Mouse (Mus musculus) embryonic facial prominence, embryonic 10.5 days (tissue): Measurements from ENCODE around the gene Glmp. TPM values are rescaled to one million over a fixed set of nuclear protein-coding genes. Genes with fewer than 3 reads are reported as not detected.

Experiments used
- DNase-seq: peaks from one replicate; pipeline ENCODE4 v3.0.0-alpha.2; 2017; ENCODE audit warnings: low spot score
- H3K27ac ChIP-seq: fragments of 300-500 bp; sonication (generic); replicated peaks from 2 replicates; pipeline ENCODE4 v1.5.1; 2016; ENCODE audit warnings: mild to moderate bottlenecking
- H3K27me3 ChIP-seq: fragments of 300-500 bp; sonication (generic); replicated peaks from 2 replicates; pipeline ENCODE4 v1.6.1; 2016; ENCODE audit warnings: low read depth, mild to moderate bottlenecking; ENCODE audit not compliant: poor library complexity, severe bottlenecking
- H3K36me3 ChIP-seq: fragments of 300-500 bp; sonication (generic); replicated peaks from 2 replicates; pipeline ENCODE4 v1.6.1; 2016; ENCODE audit warnings: mild to moderate bottlenecking, moderate library complexity
- H3K4me1 ChIP-seq: fragments of 300-500 bp; sonication (generic); 2 replicates; pipeline ENCODE4 v1.6.1; 2016
- H3K4me3 ChIP-seq: fragments of 300-500 bp; sonication (generic); 2 replicates; pipeline ENCODE4 v1.5.1; 2016; ENCODE audit warnings: mild to moderate bottlenecking, moderate library complexity
- H3K9me3 ChIP-seq: fragments of 300-500 bp; sonication (generic); 2 replicates; pipeline ENCODE4 v1.6.1; 2016; ENCODE audit warnings: mild to moderate bottlenecking
- WGBS: fragments of 180-500 bp; shearing (Covaris S2); methylation state at CpG from one replicate; pipeline ENCODE4 v1.1.7; 2016; 5-methylcytosine and 5-hydroxymethylcytosine counted together
- polyA plus RNA-seq: library from polyadenylated mRNA; unstranded; fragments of >200 nt; fragmentation: Nextera tagmentation; extraction: Ambion mirVana; gene quantifications from 2 replicates; pipeline ENCODE4 v1.2.1, GENCODE M21; 2016

Glmp gene
- polyA plus RNA-seq, 1 experiment from 2014 or later: 142 TPM

DNA sequence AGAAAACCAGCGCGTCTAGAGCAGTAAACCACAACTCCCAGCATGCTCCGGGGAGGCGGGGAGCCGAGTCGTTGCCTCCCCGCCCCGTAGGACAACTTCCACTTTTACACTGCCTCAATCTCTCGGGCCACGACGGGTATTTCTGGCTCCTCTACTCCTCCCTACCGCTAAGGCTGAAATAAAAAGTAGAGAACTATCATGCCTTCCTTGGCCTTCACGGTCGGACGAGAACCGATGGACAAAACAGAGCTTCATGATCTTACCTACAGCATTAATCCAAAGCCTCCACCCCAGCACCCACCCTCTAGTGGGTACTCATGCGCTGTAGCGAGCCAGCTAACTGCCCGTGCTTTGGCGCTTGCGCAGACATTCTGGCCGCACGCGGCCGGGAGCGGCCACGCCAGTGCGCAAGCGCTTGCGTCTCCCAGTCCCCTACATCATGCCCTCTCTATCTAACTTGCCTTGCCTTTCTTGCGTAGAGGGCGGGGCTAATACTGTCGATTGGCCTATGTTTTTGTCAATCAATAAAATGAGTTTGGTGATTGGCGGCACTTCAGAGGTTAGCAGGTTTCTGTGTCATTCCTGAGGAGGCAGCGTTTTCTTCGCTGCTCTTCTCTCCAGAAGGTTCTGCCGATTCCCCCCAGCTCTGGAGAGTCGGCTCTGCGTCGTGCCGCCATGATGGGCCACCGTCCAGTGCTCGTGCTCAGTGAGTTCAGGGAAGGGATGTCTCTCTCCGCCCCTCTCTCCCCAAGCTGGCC is 28.1 kb upstream of the Glmp start, which contains the start of the genes Tsacc and Cct3:
TSS of gene Tsacc (minus strand) at position 439 of the 758 bp plus-strand sequence.
TSS of gene Cct3 (plus strand) at position 556 of the 758 bp plus-strand sequence.
- H3K9me3 ChIP-seq: no peaks in the 10 kb centered on the region
- peak; percentile 97 for DNase-seq
- WGBS: under 1% methylated on average over 44 of the region's 44 CpGs
- peaks cover 20% of the 10 kb centered on the region for H3K4me1 ChIP-seq
- peak within 1 kb of the TSS; percentile 86 for H3K4me3 ChIP-seq
- H3K27me3 ChIP-seq: no peaks in the 10 kb centered on the region
- H3K27ac ChIP-seq: peak within 1 kb of the TSS; percentile 94
- H3K36me3 ChIP-seq: peaks cover 32% of the 10 kb centered on the region

DNA sequence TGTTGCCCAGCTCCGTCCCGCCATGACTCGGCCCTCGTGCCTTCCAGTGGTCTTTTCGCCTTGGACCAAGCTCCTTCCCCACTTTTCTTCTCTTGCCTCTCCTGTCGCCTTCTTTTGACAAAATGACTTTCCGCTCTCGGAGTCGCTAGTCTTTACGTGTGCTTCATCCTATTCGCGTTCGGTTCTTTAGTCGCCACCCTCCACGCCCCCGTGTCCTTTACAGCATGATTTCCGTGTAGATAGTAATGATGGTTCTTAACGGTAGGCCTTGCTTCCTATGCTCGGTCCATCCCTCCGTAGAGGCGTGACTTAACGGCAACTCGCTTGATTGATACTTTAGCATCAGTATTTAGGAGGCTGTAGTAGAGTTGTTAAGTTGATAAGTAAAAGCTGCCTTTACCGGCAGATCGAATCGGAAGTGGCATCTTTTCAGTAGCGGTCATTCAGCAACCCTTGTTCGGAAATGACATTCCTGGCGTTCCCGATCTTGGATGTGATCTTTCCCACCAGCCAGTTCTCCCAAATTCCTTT is 27.4 kb upstream of the Glmp start:
- peaks cover 20% of the 10 kb centered on the region for H3K4me1 ChIP-seq
- under 1% methylated on average over 30 of the region's 30 CpGs for WGBS
- H3K36me3 ChIP-seq: peaks cover 38% of the 10 kb centered on the region
- DNase-seq: no peak
- H3K4me3 ChIP-seq: peak overlapping the region; percentile 86
- peak overlapping the region; percentile 94 for H3K27ac ChIP-seq
- H3K27me3 ChIP-seq: no peaks in the 10 kb centered on the region
- H3K9me3 ChIP-seq: no peaks in the 10 kb centered on the region

DNA sequence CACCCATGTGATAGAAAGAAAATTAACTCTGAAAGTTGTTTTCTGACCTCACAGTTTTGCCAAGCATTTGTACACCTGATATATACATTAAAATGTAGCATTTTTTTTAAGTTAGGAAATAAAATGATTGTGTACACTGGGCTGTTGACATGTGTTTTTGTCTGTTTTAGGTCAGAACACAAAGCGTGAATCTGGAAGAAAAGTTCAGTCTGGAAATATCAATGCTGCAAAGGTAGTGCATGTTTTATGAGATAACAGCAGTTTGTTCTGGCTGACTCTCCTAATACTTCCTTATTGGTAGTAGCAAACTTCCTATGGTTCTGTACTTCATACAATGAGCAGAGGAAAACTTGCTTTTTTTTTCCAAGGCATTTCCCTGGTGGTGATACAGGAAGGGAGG is 25.7 kb upstream of the Glmp start:
- DNase-seq: no peak
- Histone ChIP-seq H3K27me3 (no peaks in the 10 kb centered on the region), H3K27ac (no peak overlapping the region), H3K4me1 (peaks cover 20% of the 10 kb centered on the region), H3K4me3 (peak overlapping the region; percentile 17; the same call in 1 of the 2 replicates), H3K9me3 (no peaks in the 10 kb centered on the region), H3K36me3 (peaks cover 56% of the 10 kb centered on the region)
- 92% methylated on average over 1 of the region's 1 CpGs for WGBS

DNA sequence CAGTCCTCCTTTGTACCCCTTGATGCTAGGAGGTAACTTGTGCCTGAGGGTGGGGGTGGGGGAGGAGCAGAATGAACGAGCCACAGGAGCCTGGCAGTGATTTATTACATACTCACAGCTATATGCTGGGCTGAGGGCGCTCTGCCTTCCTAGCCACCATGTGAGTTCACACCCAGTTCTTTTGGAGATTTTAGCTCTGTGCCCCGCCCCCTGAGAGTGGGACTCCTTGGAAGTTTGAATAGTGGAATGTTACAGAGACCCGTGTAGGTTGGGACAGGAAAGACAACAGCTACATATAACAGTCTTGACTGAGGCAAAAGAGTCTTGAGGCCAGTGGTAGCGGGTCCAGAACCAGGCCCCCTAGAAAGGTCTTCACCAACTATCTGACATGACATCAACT is 4.1 kb downstream of the Glmp start:
- Histone ChIP-seq H3K4me1 (peaks cover 29% of the 10 kb centered on the region), H3K27ac (no peak overlapping the region), H3K36me3 (peaks cover 68% of the 10 kb centered on the region), H3K27me3 (no peaks in the 10 kb centered on the region), H3K4me3 (no peak overlapping the region), H3K9me3 (no peaks in the 10 kb centered on the region)
- DNase-seq: no peak
- 85% methylated on average over 5 of the region's 5 CpGs for WGBS

DNA sequence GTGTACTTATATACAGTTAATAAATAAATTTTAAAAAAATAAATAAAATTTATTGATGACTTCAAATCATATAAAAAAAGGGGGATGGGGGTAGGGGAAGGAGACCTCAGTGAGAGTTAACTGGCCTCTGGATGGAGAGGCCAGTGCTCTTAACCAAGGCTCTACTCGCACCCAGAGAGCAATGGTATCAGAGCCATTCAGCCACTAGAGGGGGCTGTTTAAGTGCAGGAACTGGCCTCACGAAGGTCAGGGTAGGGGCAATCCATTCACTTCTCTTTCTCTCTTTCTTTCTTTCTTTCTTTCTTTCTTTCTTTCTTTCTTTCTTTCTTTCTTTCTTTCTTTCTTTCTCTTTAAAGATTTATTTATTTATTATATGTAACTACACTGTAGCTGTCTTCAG is 6.5 kb downstream of the Glmp start:
- Histone ChIP-seq H3K9me3 (no peaks in the 10 kb centered on the region), H3K36me3 (peaks cover 60% of the 10 kb centered on the region), H3K27me3 (no peaks in the 10 kb centered on the region), H3K27ac (no peak overlapping the region), H3K4me3 (no peak overlapping the region), H3K4me1 (peaks cover 29% of the 10 kb centered on the region)
- peak; percentile 49 for DNase-seq
- WGBS: 43% methylated on average over 2 of the region's 2 CpGs

DNA sequence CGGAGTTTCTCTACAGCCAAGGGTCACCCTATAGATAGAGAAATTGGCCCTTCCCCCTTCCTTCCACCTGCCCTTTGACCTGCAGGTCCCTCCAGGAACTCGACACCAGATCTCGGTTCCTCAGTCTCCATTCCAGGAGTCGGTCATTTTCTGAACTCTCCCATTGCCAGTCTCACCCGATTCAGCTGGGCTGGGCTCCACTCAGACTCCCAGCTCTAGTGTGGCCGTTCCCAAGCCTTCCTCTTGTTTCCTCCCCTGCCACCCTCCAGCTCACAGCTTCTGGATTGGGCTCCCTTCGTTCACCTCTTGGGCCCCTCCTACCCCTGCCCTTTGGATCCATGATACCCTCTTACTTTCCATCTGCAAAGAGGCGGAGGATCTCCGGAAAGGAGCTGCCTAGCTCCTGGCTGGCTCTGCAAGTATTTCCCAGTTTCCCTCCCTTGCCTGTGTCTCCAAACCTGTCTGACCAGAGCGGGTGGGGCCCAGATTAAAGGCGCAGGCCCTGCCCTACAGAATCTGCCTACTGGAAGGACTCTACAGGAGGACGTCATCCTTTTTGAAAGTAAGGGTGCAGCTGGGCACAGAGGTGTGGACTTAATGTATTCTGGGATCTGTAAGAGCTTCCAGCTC is 9.3 kb downstream of the Glmp start:
- H3K27me3 ChIP-seq: no peaks in the 10 kb centered on the region
- H3K4me1 ChIP-seq: peaks cover 41% of the 10 kb centered on the region
- H3K4me3 ChIP-seq: peak overlapping the region; percentile 78; the same call in 1 of the 2 replicates
- peak overlapping the region; percentile 94 for H3K27ac ChIP-seq
- 49% methylated on average over 12 of the region's 12 CpGs for WGBS
- DNase-seq: peak; percentile 29
- H3K9me3 ChIP-seq: no peaks in the 10 kb centered on the region
- peaks cover 49% of the 10 kb centered on the region for H3K36me3 ChIP-seq

DNA sequence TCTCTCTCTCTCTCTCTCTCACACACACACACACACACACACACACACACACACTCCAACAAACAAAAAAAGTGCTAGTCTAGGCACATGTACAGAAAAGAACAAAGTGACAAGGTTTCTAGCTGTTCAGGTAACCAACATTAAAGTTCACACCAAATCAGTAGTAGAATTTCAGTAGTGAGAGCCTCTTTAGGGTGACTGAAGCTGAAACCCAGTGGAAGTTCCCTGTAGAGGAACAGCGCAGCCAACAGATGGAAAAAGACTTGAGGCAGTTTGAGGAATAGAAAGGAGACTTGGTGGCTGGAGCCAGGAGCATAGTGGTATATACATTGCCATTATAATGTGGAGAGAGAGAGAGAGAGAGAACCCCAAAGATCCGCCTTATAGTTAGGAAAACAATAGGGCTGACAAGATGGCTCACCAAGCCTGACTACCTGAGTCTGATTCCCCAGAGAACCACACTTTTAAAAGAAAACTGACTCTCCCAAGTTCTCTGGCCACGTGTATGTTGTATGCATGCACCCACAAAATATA is 10.1 kb downstream of the Glmp start:
- Histone ChIP-seq H3K9me3 (no peaks in the 10 kb centered on the region), H3K4me3 (peak overlapping the region; percentile 78), H3K27ac (peak overlapping the region; percentile 94)

DNA sequence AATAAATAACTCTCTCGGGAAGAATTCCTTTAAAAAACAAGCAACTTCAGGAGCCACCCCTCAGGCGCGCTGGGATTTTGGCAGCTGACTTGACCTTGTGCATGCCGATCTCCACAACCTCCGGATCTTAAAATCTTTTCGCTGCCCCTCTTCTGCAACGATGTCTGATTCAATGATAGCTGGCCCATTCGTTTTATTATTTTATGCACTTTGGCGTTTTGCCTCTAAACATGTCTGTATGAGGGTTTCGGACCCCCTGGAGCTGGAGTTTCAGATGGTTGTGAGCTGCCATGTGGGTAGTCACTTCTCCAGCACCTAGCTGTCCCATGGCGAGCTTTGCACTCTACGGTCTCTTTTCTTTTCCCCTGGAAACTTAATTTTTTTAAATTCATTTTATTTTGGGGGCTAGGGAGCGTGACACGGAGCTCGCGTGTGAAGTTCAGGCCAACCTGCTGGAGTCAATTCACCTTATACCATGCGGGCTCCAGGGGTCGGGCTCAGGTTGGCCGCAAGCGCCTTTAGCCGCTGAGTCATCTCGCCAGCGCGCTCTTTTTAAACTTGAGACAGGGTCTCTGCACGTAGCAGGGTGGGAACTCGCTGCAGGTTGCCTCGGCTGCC is 10.7 kb downstream of the Glmp start:
- Histone ChIP-seq H3K36me3 (peaks cover 39% of the 10 kb centered on the region), H3K27me3 (no peaks in the 10 kb centered on the region), H3K9me3 (no peaks in the 10 kb centered on the region), H3K27ac (peak overlapping the region; percentile 94), H3K4me1 (peaks cover 41% of the 10 kb centered on the region), H3K4me3 (peak overlapping the region; percentile 78)
- WGBS: 2% methylated on average over 27 of the region's 27 CpGs
- no peak for DNase-seq

More for the DNA sequence above, 10.1 kb downstream of the Glmp start:
- Histone ChIP-seq H3K27me3 (no peaks in the 10 kb centered on the region), H3K4me1 (peaks cover 41% of the 10 kb centered on the region), H3K36me3 (peaks cover 43% of the 10 kb centered on the region)
- 42% methylated on average over 3 of the region's 3 CpGs for WGBS
- DNase-seq: no peak

DNA sequence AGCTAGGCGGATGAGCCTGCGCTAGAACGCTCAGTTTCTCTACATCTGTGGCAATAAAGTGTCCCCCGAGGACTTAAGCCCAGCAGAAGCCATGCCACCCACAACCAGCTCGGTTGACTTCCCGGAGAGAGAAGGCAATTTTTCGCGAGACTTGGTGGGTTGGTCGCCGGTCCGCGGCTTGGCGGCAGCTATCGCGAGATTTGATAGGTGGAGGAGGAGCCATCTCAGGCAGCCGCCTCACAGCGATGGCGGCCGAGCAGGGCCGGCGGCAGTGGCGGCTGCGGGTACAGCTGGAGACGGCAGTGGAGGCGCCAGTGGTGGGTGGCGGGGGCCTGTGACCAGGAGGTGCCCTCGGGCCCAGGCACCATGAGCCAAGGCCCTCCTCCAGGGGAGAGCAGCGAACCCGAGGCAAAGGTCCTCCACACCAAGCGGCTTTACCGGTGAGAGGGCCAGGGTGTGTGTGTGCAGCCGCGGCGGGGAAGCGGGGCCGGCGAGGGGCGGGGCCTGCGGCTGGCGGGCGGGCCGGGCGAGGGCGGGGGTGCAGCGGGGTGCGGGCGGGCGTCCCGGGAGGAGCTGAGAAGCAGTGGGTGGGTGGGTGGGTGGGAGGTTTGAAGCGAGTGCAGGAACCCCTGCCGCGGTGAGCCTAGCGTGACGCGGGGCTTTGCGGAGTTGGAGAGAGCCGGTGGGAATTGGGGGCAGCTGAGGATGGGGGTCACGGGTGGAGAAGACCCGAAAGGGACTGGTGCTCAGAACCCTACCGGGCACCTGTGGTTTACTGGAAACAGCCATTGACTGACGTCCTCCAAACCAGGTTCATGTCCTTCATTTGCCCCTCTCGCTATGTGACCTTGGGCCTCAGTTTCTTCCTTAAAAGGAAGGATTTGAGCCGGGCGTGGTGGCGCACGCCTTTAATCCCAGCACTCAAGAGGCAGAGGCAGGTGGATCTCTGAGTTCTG is 11.5 kb downstream of the Glmp start, which contains the start of the genes Tmem79 and Smg5:
TSS of gene Tmem79 (minus strand) at position 91 of the 956 bp plus-strand sequence.
TSS of gene Smg5 (plus strand) at position 203 of the 956 bp plus-strand sequence.
- peak within 1 kb of the TSS; percentile 94 for H3K27ac ChIP-seq
- WGBS: 3% methylated on average over 61 of the region's 66 CpGs
- peaks cover 42% of the 10 kb centered on the region for H3K36me3 ChIP-seq
- peak; percentile 96 for DNase-seq
- peaks cover 41% of the 10 kb centered on the region for H3K4me1 ChIP-seq
- peak within 1 kb of the TSS; percentile 78 for H3K4me3 ChIP-seq
- H3K9me3 ChIP-seq: no peaks in the 10 kb centered on the region
- no peaks in the 10 kb centered on the region for H3K27me3 ChIP-seq

DNA sequence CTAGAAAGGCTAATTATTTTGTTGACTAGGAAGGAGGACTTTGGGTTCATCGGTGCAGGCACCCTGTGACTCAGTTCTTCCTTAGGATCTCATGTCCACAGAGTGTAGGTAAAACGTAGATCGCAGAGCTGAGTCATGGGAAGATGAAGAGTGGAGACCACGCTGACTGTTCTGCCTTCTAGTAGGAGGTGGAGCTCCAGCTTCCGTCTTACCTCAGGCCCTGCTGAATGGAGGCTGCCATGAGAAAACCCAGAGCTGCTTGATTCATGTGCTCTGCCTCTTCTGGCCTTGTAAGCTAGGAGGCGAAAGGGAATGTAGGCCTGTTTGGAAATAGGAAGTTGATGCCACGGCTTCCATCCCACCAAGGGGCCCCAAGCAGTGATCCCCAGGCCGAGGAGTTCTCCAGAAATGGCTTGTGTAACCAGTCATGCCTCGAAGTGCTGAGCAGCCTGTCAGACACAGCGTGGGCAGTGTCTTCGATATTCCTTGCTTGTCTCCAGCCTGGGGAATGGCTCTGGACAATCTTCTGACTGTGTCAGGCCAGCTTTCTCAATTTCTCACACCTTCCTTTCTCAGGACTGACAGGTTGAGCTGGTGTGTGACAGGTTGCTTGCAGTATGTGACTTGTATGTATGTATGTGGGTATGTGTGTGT is 12.7 kb downstream of the Glmp start:
- 87% methylated on average over 11 of the region's 11 CpGs for whole genome bisulfite sequencing

DNA sequence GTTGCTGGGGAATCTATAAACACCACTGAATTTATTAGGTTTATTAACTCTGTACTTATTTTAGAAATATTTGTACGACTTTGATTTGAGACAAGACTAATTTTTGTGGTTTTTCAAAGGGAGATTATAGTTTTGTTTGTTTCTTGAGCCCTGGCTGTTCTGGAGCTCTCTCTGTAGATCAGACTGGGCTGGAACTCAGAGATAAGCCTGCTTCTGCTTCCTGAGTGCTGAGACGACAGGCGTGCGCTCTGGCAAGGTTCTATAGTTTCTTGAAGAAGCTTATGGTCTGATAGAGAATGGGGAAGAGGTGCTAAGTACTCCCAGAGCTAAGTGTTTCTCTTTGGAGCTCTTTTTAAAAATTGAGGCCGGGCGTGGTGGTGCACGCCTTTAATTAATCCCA is 13.5 kb downstream of the Glmp start:
- Histone ChIP-seq H3K4me3 (no peak overlapping the region), H3K9me3 (no peaks in the 10 kb centered on the region), H3K4me1 (peaks cover 36% of the 10 kb centered on the region), H3K36me3 (peaks cover 49% of the 10 kb centered on the region), H3K27ac (no peak overlapping the region), H3K27me3 (no peaks in the 10 kb centered on the region)
- 93% methylated on average over 7 of the region's 7 CpGs for WGBS
- no peak for DNase-seq

More for the DNA sequence above, 12.7 kb downstream of the Glmp start:
- H3K4me3 ChIP-seq: peak overlapping the region; percentile 78
- no peak overlapping the region for H3K27ac ChIP-seq
- H3K9me3 ChIP-seq: no peaks in the 10 kb centered on the region
- peaks cover 48% of the 10 kb centered on the region for H3K36me3 ChIP-seq
- no peaks in the 10 kb centered on the region for H3K27me3 ChIP-seq
- H3K4me1 ChIP-seq: peaks cover 41% of the 10 kb centered on the region
- no peak for DNase-seq
